Mouse (Mus musculus) intestine, embryonic 16.5 days (tissue): ENCODE measurements around the gene Zfp420. TPM values are rescaled to one million over a fixed set of nuclear protein-coding genes. Genes with fewer than 3 reads are reported as not detected.
A peak's percentile ranks its signal among the peaks of the same experiment; 100 is the strongest.

ENCODE experiments used
- ATAC-seq: fragments of 200-750 bp; cut with Nextera tagmentation; 2 replicates; pipeline ENCODE4 v1.8.0; 2017; ENCODE audit warnings: moderate TSS enrichment, moderate library complexity
- H3K27ac ChIP-seq: fragments of 300-500 bp; sonication (generic); 2 replicates; pipeline ENCODE4 v1.5.1; 2014; ENCODE audit warnings: mild to moderate bottlenecking, low read length
- H3K27me3 ChIP-seq: fragments of 300-500 bp; sonication (generic); replicated peaks from 2 replicates; pipeline ENCODE4 v1.6.1; 2014; ENCODE audit warnings: low read length, control low read depth, mixed read lengths; ENCODE audit not compliant: control insufficient read depth, insufficient read depth
- H3K36me3 ChIP-seq: fragments of 300-500 bp; sonication (generic); 2 replicates; pipeline ENCODE4 v1.6.1; 2014; ENCODE audit warnings: low read length, control low read depth; ENCODE audit not compliant: control insufficient read depth, insufficient read depth
- H3K4me1 ChIP-seq: fragments of 300-500 bp; sonication (generic); 2 replicates; pipeline ENCODE4 v1.6.1; 2014; ENCODE audit warnings: low read length, control low read depth, mixed read lengths; ENCODE audit not compliant: control insufficient read depth, insufficient read depth
- H3K4me2 ChIP-seq: fragments of 300-500 bp; sonication (generic); 2 replicates; pipeline ENCODE4 v1.6.1; 2014; ENCODE audit warnings: low read depth, low read length, control low read depth
- H3K4me3 ChIP-seq: fragments of 300-500 bp; sonication (generic); 2 replicates; pipeline ENCODE4 v1.5.1; 2014; ENCODE audit warnings: mild to moderate bottlenecking, low read length
- H3K9ac ChIP-seq: fragments of 300-500 bp; sonication (generic); 2 replicates; pipeline ENCODE4 v1.6.1; 2014; ENCODE audit warnings: low read depth, low read length
- H3K9me3 ChIP-seq: fragments of 300-500 bp; sonication (generic); 2 replicates; pipeline ENCODE4 v1.6.1; 2016; ENCODE audit warnings: low read length, control low read depth; ENCODE audit not compliant: control insufficient read depth
- WGBS: fragments of 180-500 bp; shearing (Covaris S2); extraction: QIAGEN DNeasy Blood & Tissue Kit; methylation state at CpG from one replicate; pipeline ENCODE4 v1.1.7; 2014; 5-methylcytosine and 5-hydroxymethylcytosine counted together
- polyA plus RNA-seq: library from polyadenylated mRNA; unstranded; fragments of >200 nt; fragmentation: Nextera tagmentation; extraction: Ambion mirVana; gene quantifications from 2 replicates; pipeline ENCODE4 v1.2.1, GENCODE M21; 2015

The Zfp420 gene
- 4.2 and 4.3 TPM in 2 replicates for polyA plus RNA-seq

GRCm38 (mm10) chr7:29859532-29860517 is at the start of gene Zfp420:
Gene Zfp420 (plus strand): TSS chr7:29859979.
- Histone ChIP-seq H3K4me2 (peak within 1 kb of the TSS; percentile 88), H3K9ac (peak within 1 kb of the TSS; percentile 70), H3K4me3 (peak within 1 kb of the TSS; percentile 70), H3K4me1 (peaks cover 6% of the 10 kb centered on the region), H3K27ac (peak within 1 kb of the TSS; percentile 37; the same call in 1 of the 2 replicates), H3K9me3 (no peaks in the 10 kb centered on the region; the same call in 1 of the 2 replicates), H3K36me3 (peaks cover 3% of the 10 kb centered on the region; the same call in 1 of the 2 replicates), H3K27me3 (no peaks in the 10 kb centered on the region)
- 5% methylated on average over 32 of the region's 32 CpGs for WGBS
- ATAC-seq = peak; percentile 99

DNA sequence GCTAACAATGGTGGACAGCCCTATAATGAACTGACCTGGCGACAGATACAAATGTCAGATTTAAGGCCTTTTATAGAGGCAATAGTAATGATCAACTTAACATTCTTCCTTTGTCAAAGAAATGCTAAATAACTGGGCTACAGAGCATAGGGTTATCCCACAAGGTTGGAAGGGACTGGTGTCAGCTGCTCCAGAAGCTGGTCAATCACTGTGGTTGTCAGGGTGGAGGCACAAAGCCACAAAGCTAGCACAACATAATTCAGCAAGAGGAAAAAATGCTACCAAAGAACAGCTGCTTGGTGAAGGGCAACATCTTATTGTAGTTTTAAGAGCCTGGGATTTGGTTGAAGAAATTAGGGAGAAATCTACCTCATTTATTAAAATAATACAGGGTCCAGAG is 47.5 kb upstream of the Zfp420 start:
- Histone ChIP-seq H3K9me3 (no peaks in the 10 kb centered on the region), H3K4me1 (peaks cover 11% of the 10 kb centered on the region), H3K36me3 (no peaks in the 10 kb centered on the region), H3K27me3 (no peaks in the 10 kb centered on the region), H3K4me3 (no peak overlapping the region), H3K9ac (no peak overlapping the region), H3K4me2 (no peak overlapping the region), H3K27ac (no peak overlapping the region)
- 96% methylated on average over 1 of the region's 1 CpGs for WGBS
- no peak for ATAC-seq

DNA sequence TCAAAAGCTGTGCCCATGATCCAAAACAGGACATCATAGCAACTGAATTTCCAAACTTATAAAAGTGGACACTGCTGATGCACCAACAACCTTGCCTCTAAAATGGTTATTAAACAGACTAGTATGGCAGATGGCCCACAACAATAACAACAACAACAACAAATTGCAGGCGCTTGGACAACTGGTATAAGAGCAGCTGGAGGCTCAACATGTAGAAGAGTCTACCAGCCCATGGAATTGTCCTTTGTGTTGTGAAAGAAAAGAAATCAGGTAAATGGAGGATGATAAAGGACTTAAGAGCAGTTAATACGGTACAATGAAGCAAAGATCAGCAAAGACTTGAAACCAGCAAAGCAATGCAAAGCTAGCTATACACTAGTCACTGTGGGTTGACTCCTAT is 45.4 kb upstream of the Zfp420 start:
- Histone ChIP-seq H3K27ac (no peak overlapping the region), H3K9me3 (no peaks in the 10 kb centered on the region), H3K9ac (no peak overlapping the region), H3K4me3 (no peak overlapping the region), H3K36me3 (no peaks in the 10 kb centered on the region), H3K4me2 (no peak overlapping the region), H3K27me3 (no peaks in the 10 kb centered on the region), H3K4me1 (peaks cover 13% of the 10 kb centered on the region)
- ATAC-seq = no peak
- 90% methylated on average over 2 of the region's 2 CpGs for WGBS

DNA sequence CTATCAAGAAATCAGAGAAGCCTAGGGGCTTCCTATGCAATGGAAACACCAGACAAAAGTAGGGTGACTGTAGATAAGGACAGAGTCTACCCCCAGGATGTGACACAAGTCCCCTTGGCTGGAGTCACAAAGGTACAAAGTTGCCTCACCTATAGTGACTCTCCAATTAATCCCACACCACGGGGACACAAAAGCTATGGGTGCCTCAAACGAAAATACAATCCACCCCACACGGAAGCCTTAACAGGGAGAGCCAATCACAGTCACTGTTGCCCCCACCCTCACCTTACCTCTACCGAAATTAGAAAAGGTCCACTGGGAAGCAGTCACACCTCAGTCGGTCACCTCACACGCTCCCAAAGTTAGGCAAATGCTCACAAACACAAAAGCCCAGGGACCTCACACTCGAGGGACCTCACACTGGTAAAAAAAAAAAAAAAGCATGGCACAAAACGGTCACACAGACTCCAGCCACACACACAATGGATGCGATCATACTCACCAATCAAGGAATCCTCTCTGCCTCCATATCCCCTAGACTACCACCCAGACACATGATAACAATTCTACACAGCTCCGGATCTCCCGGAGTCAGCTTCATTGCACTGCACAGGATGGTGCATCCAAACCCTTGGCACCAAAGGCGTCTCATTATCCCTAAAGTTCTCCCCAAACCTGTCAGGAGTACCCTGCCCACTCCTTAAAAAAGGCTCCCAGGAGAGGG is 44.6 kb upstream of the Zfp420 start:
- Histone ChIP-seq H3K4me1 (peaks cover 15% of the 10 kb centered on the region), H3K4me3 (peak overlapping the region; percentile 61), H3K27ac (peak overlapping the region; percentile 58)

GRCm38 (mm10) chr7:29815910-29816429 is 43.8 kb upstream of the Zfp420 start, which contains the start of gene Zfp790:
Gene Zfp790 (plus strand): TSS chr7:29816114.
- under 1% methylated on average over 26 of the region's 26 CpGs for WGBS

More for the DNA sequence above, 44.6 kb upstream of the Zfp420 start:
- peak overlapping the region; percentile 68 for H3K9ac ChIP-seq
- ATAC-seq = peak; percentile 49
- WGBS = 2% methylated on average over 12 of the region's 12 CpGs
- no peaks in the 10 kb centered on the region for H3K9me3 ChIP-seq
- H3K27me3 ChIP-seq = no peaks in the 10 kb centered on the region
- H3K4me2 ChIP-seq = peak overlapping the region; percentile 65
- H3K36me3 ChIP-seq = no peaks in the 10 kb centered on the region

DNA sequence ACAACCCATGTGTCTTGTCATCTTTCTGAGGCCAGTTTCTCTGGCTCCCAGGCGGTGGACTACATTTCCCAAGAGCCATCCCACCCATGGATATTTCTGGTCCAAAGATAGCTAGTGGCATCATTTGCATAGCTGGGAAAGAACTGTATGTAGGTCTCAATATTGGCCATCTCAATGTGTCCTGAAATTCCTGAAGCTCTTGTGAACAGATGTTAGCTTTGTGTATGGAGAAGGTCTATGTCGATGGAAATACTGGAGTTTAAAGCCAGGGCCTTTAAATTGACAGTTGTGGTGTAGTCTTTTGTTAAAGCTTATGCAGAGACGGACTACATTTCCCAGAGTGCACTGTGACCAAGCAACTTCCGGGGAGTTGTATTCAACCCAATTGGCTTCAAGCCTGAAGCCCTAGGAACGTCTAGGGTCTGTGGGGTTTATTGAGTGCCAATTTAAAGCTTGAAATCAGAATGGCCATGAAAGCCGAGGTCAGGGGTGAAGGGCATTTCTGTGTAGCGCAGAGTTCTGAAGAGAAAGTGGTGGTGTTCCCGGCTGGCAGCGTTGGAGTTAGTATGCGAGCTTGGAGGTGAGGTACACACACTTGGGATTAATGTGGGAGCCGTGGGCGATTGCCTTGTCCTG is 41.0 kb upstream of the Zfp420 start:
- Histone ChIP-seq H3K27me3 (no peaks in the 10 kb centered on the region), H3K27ac (no peak overlapping the region), H3K4me1 (peaks cover 15% of the 10 kb centered on the region), H3K9me3 (no peaks in the 10 kb centered on the region), H3K4me2 (peak overlapping the region; percentile 49), H3K36me3 (no peaks in the 10 kb centered on the region), H3K4me3 (peak overlapping the region; percentile 59), H3K9ac (peak overlapping the region; percentile 68)
- ATAC-seq = peak; percentile 72
- WGBS = under 1% methylated on average over 12 of the region's 12 CpGs

More at GRCm38 (mm10) chr7:29815910-29816429, 43.8 kb upstream of the Zfp420 start, which contains the start of gene Zfp790:
- H3K4me3 ChIP-seq = peak within 1 kb of the TSS; percentile 61
- peaks cover 15% of the 10 kb centered on the region for H3K4me1 ChIP-seq
- no peaks in the 10 kb centered on the region for H3K27me3 ChIP-seq
- H3K27ac ChIP-seq = peak within 1 kb of the TSS; percentile 82
- peak within 1 kb of the TSS; percentile 71 for H3K4me2 ChIP-seq
- no peaks in the 10 kb centered on the region for H3K36me3 ChIP-seq
- peak; percentile 98 for ATAC-seq
- H3K9ac ChIP-seq = peak within 1 kb of the TSS; percentile 68
- H3K9me3 ChIP-seq = no peaks in the 10 kb centered on the region

DNA sequence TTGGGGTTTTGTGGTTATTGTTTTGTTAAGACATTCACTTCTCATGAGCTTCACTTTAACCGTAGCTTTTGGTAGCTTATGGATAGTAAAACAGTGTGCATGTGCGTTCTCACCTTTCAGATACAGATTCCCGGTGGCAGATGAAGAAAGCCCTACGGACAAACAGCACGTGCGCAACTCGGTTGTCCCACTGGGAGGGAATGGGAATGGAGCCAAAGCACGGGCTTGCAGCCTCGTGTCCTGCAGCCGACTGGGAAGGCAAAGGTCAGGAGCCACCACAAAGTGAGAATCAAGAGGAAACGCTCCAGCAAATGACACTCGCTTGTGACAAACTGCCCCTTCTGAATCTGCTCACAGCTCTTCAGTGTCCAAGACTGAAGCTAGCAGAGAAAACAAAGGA is 31.8 kb upstream of the Zfp420 start:
- 94% methylated on average over 12 of the region's 12 CpGs for WGBS
- ATAC-seq = no peak
- Histone ChIP-seq H3K4me1 (no peaks in the 10 kb centered on the region), H3K9me3 (no peaks in the 10 kb centered on the region; the same call in 1 of the 2 replicates), H3K4me2 (no peak overlapping the region), H3K27me3 (no peaks in the 10 kb centered on the region), H3K9ac (no peak overlapping the region), H3K27ac (no peak overlapping the region), H3K4me3 (no peak overlapping the region), H3K36me3 (peaks cover 40% of the 10 kb centered on the region)

- ATAC-seq = no peak
These were observed 30.0 kb upstream of the Zfp420 start for GRCm38 (mm10) chr7:29829804-29830203.

More at GRCm38 (mm10) chr7:29829804-29830203, 30.0 kb upstream of the Zfp420 start:
- no peak overlapping the region for H3K9ac ChIP-seq
- H3K4me1 ChIP-seq = no peaks in the 10 kb centered on the region
- no peak overlapping the region for H3K4me3 ChIP-seq
- 93% methylated on average over 12 of the region's 12 CpGs for WGBS
- H3K36me3 ChIP-seq = peaks cover 37% of the 10 kb centered on the region
- H3K27me3 ChIP-seq = no peaks in the 10 kb centered on the region
- H3K4me2 ChIP-seq = no peak overlapping the region
- no peaks in the 10 kb centered on the region; the same call in 1 of the 2 replicates for H3K9me3 ChIP-seq
- no peak overlapping the region for H3K27ac ChIP-seq
